Mouse (Mus musculus) frontal cortex, adult (tissue): ENCODE results near the gene Ryr3.

Experiments used
- ATAC-seq: cut with Nextera tagmentation; 2 replicates; pipeline ENCODE4 v1.9.2; 2017; ENCODE audit warnings: mild to moderate bottlenecking, moderate library complexity, mixed read lengths; ENCODE audit not compliant: low TSS enrichment

The Ryr3 gene

DNA sequence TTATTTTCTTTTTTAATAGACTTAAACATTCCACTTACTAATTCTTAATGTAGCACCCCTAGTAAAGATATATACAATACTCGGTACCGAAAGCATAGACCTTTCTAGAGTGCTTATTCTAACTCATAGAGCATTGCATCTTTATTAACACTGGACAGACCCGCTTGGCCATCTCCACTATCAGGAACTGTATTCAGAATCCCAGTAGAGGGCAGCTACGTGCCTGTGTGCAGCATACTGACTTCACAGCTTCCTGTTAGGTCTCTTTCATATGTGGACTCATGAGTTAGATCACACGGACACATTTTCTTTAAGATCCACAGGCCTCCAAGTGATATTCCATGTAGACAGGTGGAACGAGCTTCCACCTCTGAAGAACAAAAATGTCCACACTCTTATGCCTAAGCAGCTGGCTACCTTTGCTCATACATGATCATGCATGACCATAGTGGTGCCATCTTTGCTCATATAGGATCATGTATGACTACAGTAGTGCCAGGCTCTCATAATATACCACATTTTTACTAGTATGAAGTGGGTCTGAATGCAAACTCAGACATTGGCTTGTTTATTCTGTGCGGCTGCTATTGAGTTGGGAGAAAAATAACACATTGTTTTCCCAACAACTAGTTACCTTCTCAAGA, 417.4 kb downstream of the Ryr3 start:
- ATAC-seq = no peak

- no peak for ATAC-seq
Measured at GRCm38 (mm10) chr2:112781631-112782030, 435.3 kb downstream of the Ryr3 start.

DNA sequence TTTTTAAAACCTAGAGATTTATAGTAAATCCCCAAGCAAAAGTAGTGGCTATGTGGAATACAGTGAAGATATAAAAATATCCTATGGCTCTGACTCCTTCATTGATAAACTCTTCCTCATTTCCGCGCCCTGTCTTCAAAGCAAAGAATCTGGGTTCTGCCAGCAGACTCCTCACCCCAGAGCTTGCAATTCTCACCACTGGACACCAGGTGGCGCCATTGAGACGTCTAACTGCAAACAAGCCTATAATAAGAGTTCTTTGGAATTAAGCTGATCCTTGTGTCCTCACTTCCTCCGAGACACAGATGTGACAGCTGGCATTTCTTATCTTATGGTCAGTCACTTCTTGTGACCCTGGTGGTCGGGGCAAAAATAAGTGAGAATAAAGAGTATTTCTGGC, 442.1 kb downstream of the Ryr3 start:
- peak; percentile 78 for ATAC-seq

DNA sequence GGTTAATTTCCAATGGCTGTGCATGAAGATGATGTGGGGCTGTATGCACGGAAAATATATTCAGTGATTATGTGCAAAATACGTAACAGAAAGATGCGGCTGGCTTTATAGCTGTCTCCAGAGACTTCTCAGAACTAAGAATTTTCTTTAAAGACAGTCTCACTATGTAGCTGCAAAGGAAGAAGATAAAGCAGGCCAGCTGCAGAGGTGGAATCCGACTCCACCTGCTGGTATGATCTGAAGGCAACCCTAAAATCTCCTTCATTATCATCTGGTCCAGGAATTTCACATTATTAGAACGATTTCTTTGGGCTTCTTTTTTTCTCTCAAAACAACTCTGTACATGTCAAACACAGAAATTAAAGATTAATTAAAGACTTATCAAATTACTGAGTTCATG, 449.2 kb downstream of the Ryr3 start:
- peak; percentile 76; the same call in 1 of the 2 replicates for ATAC-seq

DNA sequence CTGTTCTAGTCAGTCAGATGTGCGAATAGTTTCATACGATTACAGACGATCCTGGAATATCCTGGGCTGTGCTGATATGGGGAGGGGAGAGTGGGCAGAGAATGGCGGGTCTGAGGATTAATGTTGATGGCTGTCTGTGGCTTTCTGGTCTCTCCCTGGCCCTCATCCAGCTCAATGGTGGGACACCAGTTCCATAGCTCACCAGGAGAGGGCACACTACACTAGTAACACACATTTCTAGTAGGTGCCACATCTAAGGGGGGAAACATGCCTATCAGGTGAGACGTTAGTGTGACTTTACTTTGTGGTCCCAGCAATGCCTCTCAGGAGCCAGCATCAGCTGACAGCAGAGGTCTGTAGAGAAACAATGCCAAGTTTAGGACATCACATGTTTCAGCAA, 451.9 kb downstream of the Ryr3 start:
- ATAC-seq = peak; percentile 44; the same call in 1 of the 2 replicates

GRCm38 (mm10) chr2:112764274-112764673, 452.6 kb downstream of the Ryr3 start:
- no peak for ATAC-seq

DNA sequence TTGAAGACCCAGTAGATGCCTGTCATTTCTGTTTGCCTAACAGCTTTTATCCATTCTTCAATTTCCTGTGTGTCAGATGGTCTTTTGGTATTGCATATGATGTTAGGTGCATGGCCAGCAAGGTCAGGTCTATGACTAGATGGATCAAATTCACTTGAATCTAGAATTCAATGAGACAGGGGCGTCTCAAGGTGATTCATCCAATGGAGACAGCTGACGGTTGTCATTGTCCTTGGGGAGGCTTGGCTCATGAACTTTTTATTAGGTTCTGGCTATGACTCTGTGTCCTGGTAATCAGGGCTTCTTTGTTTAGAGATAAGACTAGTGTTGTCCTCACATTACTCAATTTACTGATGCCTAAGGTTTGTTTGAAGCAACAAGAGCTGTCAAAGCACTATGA, 454.9 kb downstream of the Ryr3 start:
- ATAC-seq = no peak

DNA sequence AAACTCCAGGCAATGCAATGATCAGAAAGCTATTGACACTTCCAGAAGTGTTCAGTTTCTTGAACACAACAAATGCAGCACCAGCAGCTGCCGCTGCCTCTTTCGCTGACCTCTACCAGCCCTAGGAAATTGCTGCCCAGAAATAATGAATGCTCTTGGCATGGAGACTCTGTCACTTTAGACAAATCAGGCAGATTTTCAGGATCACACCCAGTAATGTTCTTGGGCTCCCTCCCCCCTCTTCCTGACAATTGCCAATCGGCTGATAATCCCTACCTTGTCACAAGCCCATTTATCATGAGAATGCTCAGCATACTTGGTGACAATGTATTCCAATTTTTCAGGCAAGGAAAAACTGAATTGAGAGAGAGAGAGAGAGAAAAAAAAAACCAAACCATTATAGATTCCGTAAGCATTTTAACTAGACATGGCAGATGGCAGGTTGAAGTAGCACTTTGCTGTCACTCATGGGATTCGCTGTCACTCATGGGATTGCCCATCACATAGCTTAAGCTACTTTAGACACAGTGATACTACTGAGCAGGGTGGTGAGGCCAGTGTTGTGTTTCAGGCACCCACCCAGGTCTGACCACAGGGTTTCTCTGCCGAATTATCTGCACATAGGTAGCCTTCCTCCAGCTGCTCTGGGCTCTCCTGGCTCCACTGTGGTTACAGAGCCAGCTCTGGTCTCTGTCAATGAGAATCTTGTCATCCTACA, 455.5 kb downstream of the Ryr3 start:
- no peak for ATAC-seq

DNA sequence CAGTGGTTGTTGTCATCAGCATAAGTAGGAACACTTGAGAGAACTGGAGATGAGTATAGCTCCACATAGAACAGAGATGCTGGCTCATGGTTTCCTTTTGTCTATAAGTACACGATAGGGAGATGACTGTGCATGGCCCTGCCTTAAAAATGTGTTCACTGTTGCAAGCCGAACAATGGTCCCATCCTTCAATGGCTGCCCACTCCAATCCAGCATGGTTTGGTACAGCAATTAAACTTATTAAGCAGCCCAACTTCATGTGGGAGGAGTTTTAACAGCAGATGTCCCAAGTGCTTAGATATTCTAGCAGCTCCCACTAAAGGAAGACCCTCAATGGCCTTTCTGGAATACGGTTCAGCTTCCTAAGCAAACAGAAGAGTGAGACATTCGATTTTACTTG, 456.2 kb downstream of the Ryr3 start:
- no peak for ATAC-seq

GRCm38 (mm10) chr2:112759678-112760077, 457.2 kb downstream of the Ryr3 start:
- peak; percentile 72; the same call in 1 of the 2 replicates for ATAC-seq

- no peak for ATAC-seq
Measured at GRCm38 (mm10) chr2:112758732-112759131, 458.2 kb downstream of the Ryr3 start.

DNA sequence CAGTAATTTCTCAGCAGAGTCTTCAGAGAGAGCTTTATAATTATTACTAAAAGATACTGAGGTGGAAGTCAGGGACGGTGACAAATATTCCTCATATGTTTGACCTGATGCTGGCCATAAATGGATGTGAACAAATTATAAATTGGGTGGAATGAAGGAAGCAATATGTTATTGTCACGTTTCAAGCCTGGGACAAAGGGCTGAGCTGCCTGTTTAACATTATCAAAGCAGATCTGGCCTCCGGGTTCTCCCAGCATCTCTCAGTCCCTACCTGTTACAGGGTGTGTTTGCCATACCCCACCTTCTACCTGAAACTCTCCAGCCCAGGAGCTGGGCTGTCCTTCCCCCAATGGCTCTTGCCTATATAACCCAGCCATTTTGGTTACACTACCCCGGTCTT, 463.6 kb downstream of the Ryr3 start:
- ATAC-seq = no peak

- ATAC-seq = peak; percentile 82
Measured at GRCm38 (mm10) chr2:112751416-112751815, 465.5 kb downstream of the Ryr3 start.

- ATAC-seq = no peak
Measured at GRCm38 (mm10) chr2:112748532-112748931, 468.4 kb downstream of the Ryr3 start.

DNA sequence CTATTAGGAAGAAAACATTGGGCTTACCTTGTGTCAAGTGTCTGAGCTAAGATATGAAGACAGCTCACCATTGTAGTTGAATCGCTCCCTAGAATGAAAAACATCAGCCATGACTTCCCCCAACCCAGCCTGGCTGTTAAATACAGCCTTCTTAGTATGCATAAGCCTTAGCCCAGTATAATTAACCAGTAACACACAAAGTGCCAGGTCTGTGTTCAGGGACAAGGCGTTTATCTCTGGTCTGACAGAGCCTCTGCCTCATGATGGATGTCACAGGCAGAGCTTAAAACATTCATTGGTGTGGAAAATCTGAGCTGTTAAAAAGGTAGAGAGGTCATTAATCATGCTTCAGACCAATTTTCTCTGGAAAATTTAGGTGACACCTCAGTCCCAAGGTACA, 484.0 kb downstream of the Ryr3 start:
- ATAC-seq = no peak

DNA sequence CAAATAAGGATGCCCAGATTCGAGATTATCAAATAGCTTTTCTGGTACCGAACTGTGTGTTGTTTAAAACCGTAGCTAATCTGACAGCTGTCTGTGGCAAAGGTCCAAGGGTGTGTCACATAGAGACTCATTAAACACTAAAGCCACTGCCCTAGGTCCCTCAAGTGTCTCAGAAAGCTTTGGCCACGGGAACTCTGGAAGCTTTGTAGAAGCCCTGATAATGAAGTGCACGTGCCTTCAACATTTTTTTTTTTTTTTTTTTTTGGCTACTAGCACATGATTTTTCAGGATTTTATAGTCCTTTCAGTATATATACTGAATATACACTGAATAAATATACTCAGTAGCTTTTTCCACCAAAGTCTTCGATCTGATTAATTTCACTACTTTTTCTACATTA, 489.1 kb downstream of the Ryr3 start:
- no peak for ATAC-seq

GRCm38 (mm10) chr2:112721217-112721616, 495.7 kb downstream of the Ryr3 start:
- ATAC-seq = no peak

DNA sequence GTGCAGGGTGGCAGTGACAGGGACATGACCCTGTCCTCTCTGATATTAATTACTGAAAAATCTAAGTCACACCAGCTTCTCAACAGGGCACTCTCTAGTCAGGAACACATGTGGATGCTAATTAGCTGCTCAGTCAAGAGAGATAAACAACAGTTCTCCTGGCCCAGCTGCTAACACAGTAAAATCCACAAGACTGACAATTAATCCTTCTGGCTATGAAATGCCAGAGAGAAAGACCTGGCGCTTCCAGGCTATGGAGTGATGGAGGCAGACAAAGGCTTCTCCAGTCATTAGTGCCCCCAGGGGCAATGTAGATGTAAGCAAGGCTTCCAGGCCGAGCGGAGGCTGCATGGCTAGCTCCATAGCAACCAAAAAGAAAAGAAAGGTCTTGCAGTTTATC, 496.2 kb downstream of the Ryr3 start:
- ATAC-seq = no peak

- no peak for ATAC-seq
Measured at GRCm38 (mm10) chr2:112714648-112715047, 502.2 kb downstream of the Ryr3 start.

DNA sequence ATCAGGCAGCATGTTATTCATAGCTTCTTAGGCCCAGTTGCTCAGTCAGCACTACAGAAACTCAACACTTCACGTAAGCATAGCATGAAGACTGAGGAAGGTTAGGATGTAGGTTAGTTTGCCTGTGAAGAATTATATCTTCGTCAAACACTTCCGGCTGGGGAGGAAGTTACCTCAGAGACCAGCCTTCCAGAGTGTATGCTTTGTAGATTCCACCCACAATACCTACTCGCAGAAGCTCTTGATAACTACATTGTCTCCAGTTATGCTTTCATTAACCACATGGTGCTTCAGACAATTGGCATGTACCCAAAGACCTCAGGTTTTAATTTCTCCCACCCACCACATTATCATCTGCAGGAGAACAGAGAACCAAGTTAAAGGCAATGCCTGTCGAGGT, 535.1 kb downstream of the Ryr3 start:
- no peak for ATAC-seq

DNA sequence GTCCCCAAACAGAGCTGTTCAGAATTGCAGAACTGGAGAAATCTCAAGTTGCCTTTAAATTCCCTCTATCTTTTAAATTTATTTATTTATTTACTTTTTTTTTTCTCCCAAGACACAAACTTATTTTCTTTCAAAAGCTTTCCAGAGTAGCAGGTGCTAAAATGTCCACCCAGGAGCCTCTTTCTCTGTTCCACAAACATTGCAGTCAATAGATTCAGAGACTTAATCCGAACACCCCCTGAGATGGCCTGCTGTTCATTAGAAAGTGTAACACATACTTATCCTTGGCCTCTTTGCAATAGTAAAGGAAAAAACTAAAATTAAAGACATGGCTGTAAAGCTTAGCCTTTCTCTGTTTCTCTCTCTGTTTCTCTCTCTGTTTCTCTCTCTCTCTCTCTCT, 539.6 kb downstream of the Ryr3 start:
- ATAC-seq = no peak

DNA sequence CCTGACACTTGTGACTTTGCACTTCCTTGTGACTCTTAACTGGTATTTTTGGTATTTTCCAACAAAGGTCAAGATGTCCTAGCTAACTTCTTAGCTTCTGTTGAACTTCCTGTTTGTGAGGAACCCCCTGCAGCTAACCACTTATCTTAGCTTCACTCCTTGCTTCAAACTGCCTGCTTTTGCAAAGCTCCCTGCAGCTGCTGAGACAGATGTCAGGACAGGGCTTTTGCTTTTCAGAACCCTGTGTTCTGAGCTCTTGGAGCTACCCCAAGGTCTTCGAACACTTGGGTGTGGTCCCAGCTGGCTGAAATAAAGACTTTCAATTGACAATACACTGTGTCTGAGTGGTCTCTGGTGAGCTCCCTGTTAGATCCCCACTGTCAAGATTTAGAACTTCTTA, 540.2 kb downstream of the Ryr3 start:
- no peak for ATAC-seq

DNA sequence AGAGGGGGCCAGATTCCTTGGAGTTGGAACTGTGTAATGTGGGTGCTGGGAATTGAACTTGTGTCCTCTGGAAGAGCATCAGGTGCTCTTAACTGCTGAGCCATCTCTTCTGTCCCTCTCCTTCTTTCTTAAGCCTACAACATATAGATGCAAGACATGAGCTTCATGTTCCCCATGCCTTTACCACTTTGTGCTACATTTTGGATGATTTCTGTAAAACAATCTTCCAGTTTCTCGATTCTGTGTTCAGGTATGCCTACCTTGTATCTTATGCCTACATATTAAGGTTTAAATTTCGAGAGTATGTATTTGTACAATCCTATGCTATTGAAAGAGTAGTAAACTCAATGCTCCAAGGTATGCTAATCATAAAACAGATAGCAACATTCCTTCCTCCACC, 540.7 kb downstream of the Ryr3 start:
- ATAC-seq = no peak

- ATAC-seq = no peak
Measured at GRCm38 (mm10) chr2:112669461-112669860, 547.4 kb downstream of the Ryr3 start.
